Mouse (Mus musculus): ENCODE data around the gene Vmn2r24. TPM values are rescaled to one million over a fixed set of nuclear protein-coding genes. Genes with fewer than 3 reads are reported as not detected.

Vmn2r24 gene
- polyA plus RNA-seq (2012; rRNA removed) = not detected in 2 replicates

GRCm38 (mm10) chr6:123778579-123778978 is at the start of gene Vmn2r24:
Gene Vmn2r24 (plus strand): TSS chr6:123778879.

GRCm38 (mm10) chr6:123853363-123853762 is 74.7 kb downstream of the Vmn2r24 start, which contains the start of gene Vmn2r25:
Gene Vmn2r25 (minus strand): TSS chr6:123853463.

Other genes starting within 250 kb of the Vmn2r24 start
- not detected in 2 replicates for gene Vmn2r21, start 245.5 kb upstream of the Vmn2r24 start, polyA plus RNA-seq (2012; rRNA removed)
- gene Vmn2r22, start 128.2 kb upstream of the Vmn2r24 start, polyA plus RNA-seq (2012; rRNA removed) = not detected in 2 replicates
- not detected in 2 replicates for gene Vmn2r23, start 76.2 kb upstream of the Vmn2r24 start, polyA plus RNA-seq (2012; rRNA removed)
- gene Vmn2r25, start 74.6 kb downstream of the Vmn2r24 start, polyA plus RNA-seq (2012; rRNA removed) = not detected in 2 replicates
- under 0.01 TPM in 1 of 2 replicates, not detected in the other for gene Vmn2r26, start 245.7 kb downstream of the Vmn2r24 start, polyA plus RNA-seq (2012; rRNA removed)

Measured in liver, embryonic 14 days (tissue).